Comparison of ENCODE assay signal across 9 mouse cellular contexts in the genomic region with DNA sequence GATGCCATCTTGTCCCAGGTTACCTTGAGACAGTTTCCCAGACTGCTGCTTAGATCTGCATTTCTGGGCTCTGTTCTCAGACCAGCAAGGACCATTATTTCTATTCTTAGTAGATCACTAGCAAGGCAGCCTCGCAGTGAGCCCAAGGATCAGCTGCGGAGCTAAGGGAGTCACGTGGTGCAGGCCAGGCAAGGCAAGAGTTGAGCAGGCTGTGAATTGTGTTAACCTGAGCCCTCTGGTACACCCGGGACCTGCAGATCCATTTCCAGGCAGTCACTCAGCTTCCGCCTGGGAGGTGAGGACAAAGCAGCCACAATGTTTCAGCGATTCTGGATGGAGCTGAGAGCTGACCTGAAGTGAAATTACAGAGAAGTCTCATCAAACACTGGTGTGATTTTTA.
A peak's percentile ranks its signal among the peaks of the same experiment; 100 is the strongest.
DNase-seq lines count a peak whose midpoint lies in the region; ATAC-seq and TF ChIP-seq lines count a peak whose summit lies in the region.
"Had no signal": no experiment of that assay in that cellular context is flagged by ENCODE, and none has a peak within 500 bp of the region (broad histone marks: within the 10 kb centered on the region; RNA-seq: fewer than 3 reads in every experiment).

No protein-coding gene starts in this region.

- peak; percentile 19 for DNase-seq in midbrain, embryonic 10.5 days (ENCODE audit: low spot score)
- no peak for DNase-seq in midbrain, postnatal 0 days (ENCODE audit: low spot score)
- no peak for DNase-seq in embryonic facial prominence, embryonic 14.5 days (ENCODE audit: low spot score)
- peak; percentile 17 for DNase-seq in yolk sac, embryonic 10.5 days (ENCODE audit: low spot score)
- no peak for DNase-seq in MN1 (ENCODE audit: low spot score)
- DNase-seq in layer of hippocampus, adult 18-20 months (ENCODE audit: low spot score in 2 of 2) = no peak
- DNase-seq: gastrocnemius, postnatal 36 days; lung, postnatal 4 days had no signal

- no peak for TF ChIP-seq CTCF in midbrain, postnatal 0 days (IDR thresholded peaks at IDR 0.05)

- no peak overlapping the region for H3K4me3 ChIP-seq in midbrain, embryonic 10.5 days
- H3K4me3 ChIP-seq in midbrain, postnatal 0 days (ENCODE audit: low read depth, low read length) = no peak overlapping the region
- H3K4me3 ChIP-seq in embryonic facial prominence, embryonic 14.5 days (ENCODE audit: low read depth, low read length) = no peak overlapping the region
- H3K4me3 ChIP-seq in limb, embryonic 12.5 days (replicated peaks) = no peak overlapping the region

- no peaks in the 10 kb centered on the region for H3K36me3 ChIP-seq in midbrain, embryonic 10.5 days
- no peaks in the 10 kb centered on the region for H3K36me3 ChIP-seq in midbrain, postnatal 0 days (ENCODE audit: insufficient read depth, low read length)
- no peaks in the 10 kb centered on the region for H3K36me3 ChIP-seq in embryonic facial prominence, embryonic 14.5 days (ENCODE audit: control insufficient read depth, insufficient read depth, low read length)
- no peaks in the 10 kb centered on the region for H3K36me3 ChIP-seq in limb, embryonic 12.5 days

- no peaks in the 10 kb centered on the region for H3K27me3 ChIP-seq in midbrain, embryonic 10.5 days (ENCODE audit: low read depth, poor library complexity, severe bottlenecking)
- H3K27me3 ChIP-seq in midbrain, postnatal 0 days (ENCODE audit: insufficient read depth, low read length) = no peaks in the 10 kb centered on the region
- H3K27me3 ChIP-seq in embryonic facial prominence, embryonic 14.5 days (replicated peaks; ENCODE audit: control insufficient read depth, insufficient read depth, low read length) = no peaks in the 10 kb centered on the region
- 0 out of 2 replicates have a peak, but pooled peaks cover 3% of the 10 kb centered on the region for H3K27me3 ChIP-seq in limb, embryonic 12.5 days

- H3K9ac ChIP-seq in midbrain, postnatal 0 days (replicated peaks; ENCODE audit: low read length, poor library complexity, severe bottlenecking) = no peak overlapping the region
- no peak overlapping the region for H3K9ac ChIP-seq in embryonic facial prominence, embryonic 14.5 days (ENCODE audit: low read depth, low read length)
- H3K9ac ChIP-seq in limb, embryonic 12.5 days (replicated peaks) = no peak overlapping the region

- ATAC-seq in midbrain, postnatal 0 days (ENCODE audit: low FRiP score) = no peak
- peak; percentile 84 for ATAC-seq in embryonic facial prominence, embryonic 14.5 days (ENCODE audit: low read depth)
- ATAC-seq in limb, embryonic 12.5 days (ENCODE audit: insufficient number of reproducible peaks, insufficient read depth, low FRiP score, low TSS enrichment, low read depth) = 0 out of 2 replicates have a peak, but pooled peaks have one; percentile 52

- H3K27ac ChIP-seq in midbrain, embryonic 10.5 days (replicated peaks) = no peak overlapping the region
- no peak overlapping the region for H3K27ac ChIP-seq in midbrain, postnatal 0 days (ENCODE audit: low read depth, low read length)
- no peak overlapping the region for H3K27ac ChIP-seq in embryonic facial prominence, embryonic 14.5 days (replicated peaks; ENCODE audit: low read depth, low read length)
- 0 out of 2 replicates have a peak overlapping the region, but pooled peaks have one; percentile 13 for H3K27ac ChIP-seq in limb, embryonic 12.5 days

- no peak overlapping the region for H3K4me2 ChIP-seq in midbrain, postnatal 0 days (ENCODE audit: low read depth, low read length, poor library complexity, severe bottlenecking)
- H3K4me2 ChIP-seq in embryonic facial prominence, embryonic 14.5 days (ENCODE audit: low read depth, low read length) = no peak overlapping the region
- no peak overlapping the region for H3K4me2 ChIP-seq in limb, embryonic 12.5 days

- peaks cover 5% of the 10 kb centered on the region for H3K4me1 ChIP-seq in midbrain, embryonic 10.5 days
- H3K4me1 ChIP-seq in midbrain, postnatal 0 days (ENCODE audit: insufficient read depth, low read length) = peaks cover 2% of the 10 kb centered on the region; the same call in 1 of the 2 replicates
- H3K4me1 ChIP-seq in embryonic facial prominence, embryonic 14.5 days (ENCODE audit: control insufficient read depth, insufficient read depth, low read length) = no peaks in the 10 kb centered on the region
- H3K4me1 ChIP-seq in limb, embryonic 12.5 days (replicated peaks) = peaks cover 20% of the 10 kb centered on the region

- H3K9me3 ChIP-seq in midbrain, embryonic 10.5 days (replicated peaks) = no peaks in the 10 kb centered on the region
- H3K9me3 ChIP-seq in midbrain, postnatal 0 days (ENCODE audit: low read length) = no peaks in the 10 kb centered on the region
- H3K9me3 ChIP-seq in embryonic facial prominence, embryonic 14.5 days (ENCODE audit: control insufficient read depth, low read length) = no peaks in the 10 kb centered on the region
- no peaks in the 10 kb centered on the region for H3K9me3 ChIP-seq in limb, embryonic 12.5 days

- 29% methylated on average over 6 of the region's 6 CpGs for WGBS in midbrain, embryonic 10.5 days
- WGBS in midbrain, postnatal 0 days = 22% methylated on average over 6 of the region's 6 CpGs
- WGBS in embryonic facial prominence, embryonic 14.5 days = 10% methylated on average over 6 of the region's 6 CpGs
- 10% methylated on average over 6 of the region's 6 CpGs for WGBS in limb, embryonic 12.5 days

Comparison
In these comparisons a context has a peak if more than half of its experiments do, and no peak if none do; other contexts are left out.
1. DNase-seq: peak in midbrain, embryonic 10.5 days (single experiment) and yolk sac, embryonic 10.5 days (single experiment); none in midbrain, postnatal 0 days (single experiment), embryonic facial prominence, embryonic 14.5 days (single experiment), MN1 (single experiment) and layer of hippocampus, adult 18-20 months (0 of 2).